Mouse (Mus musculus) olfactory bulb, adult 2 months (tissue): Measurements from ENCODE around the gene AI413582.

Experiments used
- CTCF ChIP-seq: fragments of 200-500 bp; IDR thresholded peaks from 2 replicates; pipeline ENCODE4 v1.5.1; 2012; ENCODE audit warnings: low read depth, mild to moderate bottlenecking, low read length, moderate library complexity; ENCODE audit not compliant: insufficient read depth
- POLR2A ChIP-seq: fragments of 200-500 bp; IDR thresholded peaks from 2 replicates; pipeline ENCODE4 v1.6.1; 2012; ENCODE audit warnings: mild to moderate bottlenecking, low read depth, low read length, moderate library complexity; ENCODE audit not compliant: insufficient read depth

GRCm38 (mm10) chr17:27611994-27612393, 46.4 kb upstream of the AI413582 start:
- TF ChIP-seq CTCF (no peak), POLR2A (no peak)
